Mouse (Mus musculus): Measurements from ENCODE around the gene Sec1. TPM values are rescaled to one million over a fixed set of nuclear protein-coding genes. Genes with fewer than 3 reads are reported as not detected.

Sec1 gene
- polyA plus RNA-seq, 1 experiment from 2014 or later, result 0.42 TPM

GRCm38 (mm10) chr7:45632499-45632898, 61.7 kb downstream of the Sec1 start:
- peaks cover 25% of the 10 kb centered on the region for H3K27me3 ChIP-seq
- H3K27ac ChIP-seq, result 0 out of 2 replicates have a peak overlapping the region, but pooled peaks have one; percentile 16
- H3K9me3 ChIP-seq, result no peaks in the 10 kb centered on the region
- WGBS, result 16% methylated on average over 35 of the region's 35 CpGs
- no peak for ATAC-seq (ENCODE audit: borderline replicate concordance, extremely low read depth, low FRiP score, low TSS enrichment)
- H3K4me3 ChIP-seq, result peak overlapping the region; percentile 19
- peak overlapping the region; percentile 53 for H3K4me2 ChIP-seq
- H3K36me3 ChIP-seq, result peaks cover 10% of the 10 kb centered on the region; the same call in 1 of the 2 replicates
- peaks cover 30% of the 10 kb centered on the region for H3K4me1 ChIP-seq
- H3K9ac ChIP-seq, result peak overlapping the region; percentile 39

DNA sequence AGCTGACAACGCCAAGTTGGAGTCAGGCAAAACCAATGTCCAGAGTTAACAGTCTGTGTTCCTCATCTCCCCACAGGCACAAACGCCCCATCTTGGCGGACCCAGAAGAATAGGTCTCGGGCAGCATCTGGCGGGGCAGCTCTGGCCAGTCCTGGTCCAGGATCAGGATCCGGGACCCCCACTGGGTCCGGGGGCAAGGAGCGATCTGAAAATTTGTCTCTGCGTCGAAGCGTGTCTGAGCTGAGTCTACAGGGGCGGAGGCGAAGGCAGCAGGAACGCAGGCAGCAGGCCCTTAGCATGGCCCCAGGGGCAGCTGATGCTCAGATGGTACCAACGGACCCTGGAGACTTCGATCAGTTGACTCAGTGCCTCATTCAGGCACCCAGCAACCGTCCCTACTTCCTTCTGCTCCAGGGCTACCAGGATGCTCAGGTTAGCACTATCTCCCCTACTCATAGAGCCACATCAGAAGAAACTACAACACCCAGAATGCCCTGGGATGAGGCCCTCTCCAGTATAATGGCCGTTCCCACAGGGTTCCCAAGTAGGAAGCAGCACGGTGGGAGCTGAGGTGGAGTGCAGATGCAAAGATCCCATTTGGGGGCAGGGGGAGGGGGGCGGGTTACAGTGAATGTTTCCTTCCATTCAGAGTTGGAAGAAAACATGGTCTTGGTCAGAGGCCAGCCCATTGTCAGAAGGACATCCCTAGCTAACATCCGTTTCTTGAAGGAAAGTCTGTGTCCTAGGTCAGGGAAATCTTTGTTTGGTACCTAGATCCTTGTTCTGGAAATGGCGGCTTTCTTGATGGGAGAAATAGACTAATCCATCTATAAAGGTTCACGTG, 63.9 kb downstream of the Sec1 start:
- H3K36me3 ChIP-seq, result no peaks in the 10 kb centered on the region
- H3K9me3 ChIP-seq, result no peaks in the 10 kb centered on the region
- no peak overlapping the region for H3K9ac ChIP-seq
- H3K4me1 ChIP-seq, result peaks cover 18% of the 10 kb centered on the region
- WGBS, result 72% methylated on average over 23 of the region's 23 CpGs
- no peak overlapping the region for H3K4me3 ChIP-seq
- peaks cover 33% of the 10 kb centered on the region for H3K27me3 ChIP-seq
- H3K27ac ChIP-seq, result no peak overlapping the region
- no peak for ATAC-seq (ENCODE audit: borderline replicate concordance, extremely low read depth, low FRiP score, low TSS enrichment)
- H3K4me2 ChIP-seq, result peak overlapping the region; percentile 20; the same call in 1 of the 2 replicates

- Histone ChIP-seq H3K4me2 (peak overlapping the region; percentile 95), H3K9ac (peak overlapping the region; percentile 73), H3K27me3 (peaks cover 33% of the 10 kb centered on the region), H3K4me1 (peaks cover 12% of the 10 kb centered on the region), H3K9me3 (no peaks in the 10 kb centered on the region), H3K36me3 (no peaks in the 10 kb centered on the region), H3K27ac (peak overlapping the region; percentile 63), H3K4me3 (peak overlapping the region; percentile 60)
- ATAC-seq (ENCODE audit: borderline replicate concordance, extremely low read depth, low FRiP score, low TSS enrichment), result peak; percentile 78
- WGBS, result 1% methylated on average over 103 of the region's 105 CpGs
Measured at GRCm38 (mm10) chr7:45628364-45629294, 65.6 kb downstream of the Sec1 start.

Other genes with a start within 250 kb of the Sec1 start
- gene Ftl1, start 234.5 kb downstream of the Sec1 start, polyA plus RNA-seq (2015; fragmentation: Nextera tagmentation; extraction: Ambion mirVana), result 5,197 and 5,279 TPM in 2 replicates
- 161 and 176 TPM in 2 replicates for gene Bax, start 227.5 kb downstream of the Sec1 start, polyA plus RNA-seq (2015; fragmentation: Nextera tagmentation; extraction: Ambion mirVana)
- gene Tulp2, start 212.5 kb downstream of the Sec1 start, polyA plus RNA-seq (2015; fragmentation: Nextera tagmentation; extraction: Ambion mirVana), result 0.33 and 0.74 TPM in 2 replicates
- not detected in 2 replicates for gene Gm45808, start 207.6 kb downstream of the Sec1 start, polyA plus RNA-seq (2015; fragmentation: Nextera tagmentation; extraction: Ambion mirVana)
- gene Dhdh, start 205.6 kb downstream of the Sec1 start, polyA plus RNA-seq (2015; fragmentation: Nextera tagmentation; extraction: Ambion mirVana), result 2.8 and 3.4 TPM in 2 replicates
- gene Nucb1, start 184.0 kb downstream of the Sec1 start, polyA plus RNA-seq (2015; fragmentation: Nextera tagmentation; extraction: Ambion mirVana), result 230 and 238 TPM in 2 replicates
- 21.9 and 22.9 TPM in 2 replicates for gene Ppp1r15a, start 168.1 kb downstream of the Sec1 start, polyA plus RNA-seq (2015; fragmentation: Nextera tagmentation; extraction: Ambion mirVana)
- gene Plekha4, start 168.1 kb downstream of the Sec1 start, polyA plus RNA-seq (2015; fragmentation: Nextera tagmentation; extraction: Ambion mirVana), result 2.2 and 3.3 TPM in 2 replicates
- 1.5 and 1.7 TPM in 2 replicates for gene Hsd17b14, start 139.5 kb downstream of the Sec1 start, polyA plus RNA-seq (2015; fragmentation: Nextera tagmentation; extraction: Ambion mirVana)
- 57.7 and 62.5 TPM in 2 replicates for gene Bcat2, start 124.2 kb downstream of the Sec1 start, polyA plus RNA-seq (2015; fragmentation: Nextera tagmentation; extraction: Ambion mirVana)
- gene Fgf21, start 78.9 kb downstream of the Sec1 start, polyA plus RNA-seq (2015; fragmentation: Nextera tagmentation; extraction: Ambion mirVana), result 0.42 TPM in 1 of 2 replicates, not detected in the other
- gene Fut1, start 77.1 kb downstream of the Sec1 start, polyA plus RNA-seq (2015; fragmentation: Nextera tagmentation; extraction: Ambion mirVana), result 0.47 and 0.49 TPM in 2 replicates
- 0.15 and 0.29 TPM in 2 replicates for gene Izumo1, start 72.6 kb downstream of the Sec1 start, polyA plus RNA-seq (2015; fragmentation: Nextera tagmentation; extraction: Ambion mirVana)
- gene Rasip1, start 66.9 kb downstream of the Sec1 start, polyA plus RNA-seq (2015; fragmentation: Nextera tagmentation; extraction: Ambion mirVana), result 32.4 and 33.3 TPM in 2 replicates
- 7.7 and 9.5 TPM in 2 replicates for gene Mamstr, start 54.4 kb downstream of the Sec1 start, polyA plus RNA-seq (2015; fragmentation: Nextera tagmentation; extraction: Ambion mirVana)
- gene Fut2, start 28.0 kb downstream of the Sec1 start, polyA plus RNA-seq (2015; fragmentation: Nextera tagmentation; extraction: Ambion mirVana), result 0.57 and 0.69 TPM in 2 replicates
- gene Ntn5, start 10.4 kb downstream of the Sec1 start, polyA plus RNA-seq (2015; fragmentation: Nextera tagmentation; extraction: Ambion mirVana), result 0.52 and 0.69 TPM in 2 replicates
- 2.4 and 4.6 TPM in 2 replicates for gene Car11, start 5.4 kb upstream of the Sec1 start, polyA plus RNA-seq (2015; fragmentation: Nextera tagmentation; extraction: Ambion mirVana)
- gene Dbp, start 10.7 kb upstream of the Sec1 start, polyA plus RNA-seq (2015; fragmentation: Nextera tagmentation; extraction: Ambion mirVana), result 2.7 and 3.1 TPM in 2 replicates
- 1,016 and 1,098 TPM in 2 replicates for gene Rpl18, start 21.1 kb upstream of the Sec1 start, polyA plus RNA-seq (2015; fragmentation: Nextera tagmentation; extraction: Ambion mirVana)
- gene Sphk2, start 23.6 kb upstream of the Sec1 start, polyA plus RNA-seq (2015; fragmentation: Nextera tagmentation; extraction: Ambion mirVana), result 26.4 and 26.5 TPM in 2 replicates
- gene Fam83e, start 26.8 kb upstream of the Sec1 start, polyA plus RNA-seq (2015; fragmentation: Nextera tagmentation; extraction: Ambion mirVana), result 1.4 and 1.5 TPM in 2 replicates
- gene Spaca4, start 31.4 kb upstream of the Sec1 start, polyA plus RNA-seq (2015; fragmentation: Nextera tagmentation; extraction: Ambion mirVana), result not detected in 2 replicates
- 1.1 and 1.4 TPM in 2 replicates for gene Lmtk3, start 89.3 kb upstream of the Sec1 start, polyA plus RNA-seq (2015; fragmentation: Nextera tagmentation; extraction: Ambion mirVana)
- gene Sult2b1, start 90.3 kb upstream of the Sec1 start, polyA plus RNA-seq (2015; fragmentation: Nextera tagmentation; extraction: Ambion mirVana), result 6.1 and 7.8 TPM in 2 replicates
- gene Cyth2, start 120.2 kb upstream of the Sec1 start, polyA plus RNA-seq (2015; fragmentation: Nextera tagmentation; extraction: Ambion mirVana), result 115 and 122 TPM in 2 replicates
- gene Kcnj14, start 130.4 kb upstream of the Sec1 start, polyA plus RNA-seq (2015; fragmentation: Nextera tagmentation; extraction: Ambion mirVana), result 0.79 and 0.84 TPM in 2 replicates
- gene Grwd1, start 136.5 kb upstream of the Sec1 start, polyA plus RNA-seq (2015; fragmentation: Nextera tagmentation; extraction: Ambion mirVana), result 67.8 and 73.6 TPM in 2 replicates
- gene Kdelr1, start 178.4 kb upstream of the Sec1 start, polyA plus RNA-seq (2015; fragmentation: Nextera tagmentation; extraction: Ambion mirVana), result 64.7 and 67.4 TPM in 2 replicates
- 0.50 and 0.57 TPM in 2 replicates for gene Grin2d, start 184.0 kb upstream of the Sec1 start, polyA plus RNA-seq (2015; fragmentation: Nextera tagmentation; extraction: Ambion mirVana)
- gene Syngr4, start 202.3 kb upstream of the Sec1 start, polyA plus RNA-seq (2015; fragmentation: Nextera tagmentation; extraction: Ambion mirVana), result 1.1 and 1.2 TPM in 2 replicates
- 5.5 and 5.6 TPM in 2 replicates for gene Tmem143, start 202.5 kb upstream of the Sec1 start, polyA plus RNA-seq (2015; fragmentation: Nextera tagmentation; extraction: Ambion mirVana)
- 170 and 177 TPM in 2 replicates for gene Emp3, start 227.0 kb upstream of the Sec1 start, polyA plus RNA-seq (2015; fragmentation: Nextera tagmentation; extraction: Ambion mirVana)
- gene Ccdc114, start 229.7 kb upstream of the Sec1 start, polyA plus RNA-seq (2015; fragmentation: Nextera tagmentation; extraction: Ambion mirVana), result 6.1 and 6.4 TPM in 2 replicates